Mouse (Mus musculus) midbrain, embryonic 13.5 days (tissue): Measurements from ENCODE around the gene Epha1. TPM values are rescaled to one million over a fixed set of nuclear protein-coding genes. Genes with fewer than 3 reads are reported as not detected.

Experiments used
- ATAC-seq: fragments of 200-750 bp; cut with Nextera tagmentation; 2 replicates; pipeline ENCODE4 v1.8.0; 2017; ENCODE audit warnings: mild to moderate bottlenecking, moderate TSS enrichment, moderate library complexity
- H3K27ac ChIP-seq: fragments of 300-500 bp; sonication (generic); 2 replicates; pipeline ENCODE4 v1.5.1; 2015; ENCODE audit warnings: inconsistent platforms, mild to moderate bottlenecking, moderate library complexity
- H3K27me3 ChIP-seq: fragments of 300-500 bp; sonication (generic); 2 replicates; pipeline ENCODE4 v1.6.1; 2015; ENCODE audit warnings: mild to moderate bottlenecking, inconsistent platforms
- H3K36me3 ChIP-seq: fragments of 300-500 bp; sonication (generic); 2 replicates; pipeline ENCODE4 v1.6.1; 2015; ENCODE audit warnings: mild to moderate bottlenecking, inconsistent platforms
- H3K4me1 ChIP-seq: fragments of 300-500 bp; sonication (generic); replicated peaks from 2 replicates; pipeline ENCODE4 v1.6.1; 2015; ENCODE audit warnings: inconsistent platforms
- H3K4me2 ChIP-seq: fragments of 300-500 bp; sonication (generic); replicated peaks from 2 replicates; pipeline ENCODE4 v1.6.1; 2015; ENCODE audit warnings: moderate library complexity, mild to moderate bottlenecking, inconsistent platforms
- H3K4me3 ChIP-seq: fragments of 300-500 bp; sonication (generic); replicated peaks from 2 replicates; pipeline ENCODE4 v1.5.1; 2015; ENCODE audit warnings: mild to moderate bottlenecking, inconsistent platforms
- H3K9ac ChIP-seq: fragments of 300-500 bp; sonication (generic); replicated peaks from 2 replicates; pipeline ENCODE4 v1.6.1; 2015; ENCODE audit warnings: mild to moderate bottlenecking, inconsistent platforms
- H3K9me3 ChIP-seq: fragments of 300-500 bp; sonication (generic); 2 replicates; pipeline ENCODE4 v1.6.1; 2016; ENCODE audit warnings: mild to moderate bottlenecking, inconsistent platforms
- WGBS: fragments of 180-500 bp; shearing (Covaris S2); methylation state at CpG from one replicate; pipeline ENCODE4 v1.1.7; 2015; 5-methylcytosine and 5-hydroxymethylcytosine counted together
- polyA plus RNA-seq: library from polyadenylated mRNA; unstranded; fragments of >200 nt; fragmentation: Nextera tagmentation; extraction: Ambion mirVana; gene quantifications from 2 replicates; pipeline ENCODE4 v1.2.1, GENCODE M21; 2015

Epha1 gene
- polyA plus RNA-seq, 1 experiment from 2014 or later: 0.24 TPM

DNA sequence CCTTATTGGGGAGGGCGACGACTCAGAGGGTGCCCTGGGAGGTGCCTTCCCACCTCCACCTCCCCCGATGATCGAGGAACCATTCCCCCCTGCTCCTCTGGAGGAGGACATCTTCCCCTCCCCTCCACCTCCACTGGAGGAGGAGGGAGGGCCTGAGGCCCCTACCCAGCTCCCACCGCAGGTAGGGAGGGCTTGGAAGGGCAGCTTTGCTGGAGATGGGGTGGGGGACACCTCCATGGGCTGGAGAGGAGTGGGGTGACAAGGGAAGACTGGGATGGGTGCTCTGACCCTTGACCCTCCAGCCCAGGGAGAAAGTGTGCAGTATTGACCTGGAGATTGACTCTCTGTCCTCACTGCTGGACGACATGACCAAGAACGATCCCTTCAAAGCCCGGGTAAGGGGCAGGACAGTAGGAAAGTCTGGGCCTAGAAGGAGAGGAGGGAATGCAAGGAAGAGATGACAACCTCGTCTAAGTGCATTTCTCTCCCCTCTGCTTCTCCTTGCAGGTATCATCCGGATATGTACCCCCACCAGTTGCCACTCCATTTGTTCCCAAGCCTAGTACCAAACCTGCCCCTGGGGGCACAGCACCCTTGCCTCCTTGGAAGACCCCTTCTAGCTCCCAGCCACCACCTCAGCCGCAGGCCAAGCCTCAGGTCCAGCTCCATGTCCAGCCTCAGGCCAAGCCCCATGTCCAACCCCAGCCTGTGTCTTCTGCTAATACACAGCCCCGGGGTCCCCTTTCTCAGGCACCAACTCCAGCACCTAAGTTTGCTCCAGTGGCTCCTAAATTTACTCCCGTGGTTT is 21.9 kb downstream of the Epha1 start:
- no peak for ATAC-seq
- no peaks in the 10 kb centered on the region for H3K27me3 ChIP-seq
- peaks cover 32% of the 10 kb centered on the region for H3K36me3 ChIP-seq
- WGBS: 43% methylated on average over 13 of the region's 13 CpGs
- peaks cover 50% of the 10 kb centered on the region for H3K4me1 ChIP-seq
- no peaks in the 10 kb centered on the region for H3K9me3 ChIP-seq
- no peak overlapping the region for H3K27ac ChIP-seq
- peak overlapping the region; percentile 90 for H3K4me2 ChIP-seq
- peak overlapping the region; percentile 78 for H3K4me3 ChIP-seq
- H3K9ac ChIP-seq: peak overlapping the region; percentile 86

DNA sequence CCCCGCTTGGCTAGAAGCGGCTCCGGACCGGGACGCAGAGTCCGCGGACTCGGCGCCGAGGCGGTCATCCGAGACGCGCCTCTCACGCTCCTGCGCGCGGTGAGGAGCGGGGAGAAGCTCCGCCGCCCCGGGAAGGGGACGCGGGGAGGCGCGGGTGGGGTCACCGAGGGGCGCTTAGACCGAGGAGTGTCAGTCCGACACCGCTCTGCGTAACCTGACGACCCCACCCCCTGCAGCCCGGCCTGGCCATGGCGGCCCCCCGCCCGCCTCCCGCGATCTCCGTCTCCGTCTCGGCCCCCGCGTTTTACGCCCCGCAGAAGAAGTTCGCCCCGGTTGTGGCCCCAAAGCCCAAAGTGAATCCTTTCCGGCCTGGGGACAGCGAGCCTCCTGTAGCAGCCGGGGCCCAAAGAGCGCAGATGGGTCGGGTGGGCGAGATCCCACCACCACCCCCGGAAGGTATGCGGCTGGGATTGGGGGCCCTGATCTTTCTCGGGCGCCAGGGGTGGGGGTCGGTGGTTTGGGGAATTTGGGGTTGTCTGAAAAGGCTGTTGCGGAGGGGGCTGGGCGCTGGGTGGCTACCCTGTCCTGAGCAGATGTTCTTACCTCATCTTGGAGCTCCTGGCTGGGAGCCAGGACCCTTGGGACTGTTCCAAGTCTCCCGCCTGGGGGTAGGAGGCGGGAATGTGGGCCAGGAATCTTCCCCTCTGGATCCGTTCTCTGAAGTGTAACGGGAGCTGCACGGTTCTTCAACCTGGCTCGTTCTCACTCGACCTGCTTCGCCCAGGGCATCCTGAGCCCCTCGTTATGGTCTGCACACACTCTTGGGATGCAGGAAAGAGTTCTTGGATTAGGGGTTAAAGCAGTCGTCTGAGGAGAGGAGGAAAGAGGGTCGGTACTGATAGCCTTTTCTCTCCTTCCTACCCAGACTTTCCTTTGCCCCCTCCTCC is 22.8 kb downstream of the Epha1 start:
- H3K9me3 ChIP-seq: no peaks in the 10 kb centered on the region
- ATAC-seq: peak; percentile 70
- peak overlapping the region; percentile 90 for H3K4me2 ChIP-seq
- 0 out of 2 replicates have a peak, but pooled peaks cover 24% of the 10 kb centered on the region for H3K36me3 ChIP-seq
- no peaks in the 10 kb centered on the region for H3K27me3 ChIP-seq
- peak overlapping the region; percentile 87 for H3K27ac ChIP-seq
- H3K4me3 ChIP-seq: peak overlapping the region; percentile 78
- WGBS: under 1% methylated on average over 70 of the region's 72 CpGs
- H3K4me1 ChIP-seq: peaks cover 50% of the 10 kb centered on the region
- H3K9ac ChIP-seq: peak overlapping the region; percentile 86

GRCm38 (mm10) chr6:42349426-42350020 is 23.5 kb downstream of the Epha1 start, which contains the start of gene Zyx:
TSS of gene Zyx (plus strand) at chr6:42349630.
- Histone ChIP-seq H3K27me3 (no peaks in the 10 kb centered on the region), H3K4me1 (peaks cover 45% of the 10 kb centered on the region), H3K4me3 (peak within 1 kb of the TSS; percentile 78), H3K27ac (peak within 1 kb of the TSS; percentile 87), H3K36me3 (0 out of 2 replicates have a peak, but pooled peaks cover 18% of the 10 kb centered on the region), H3K9me3 (no peaks in the 10 kb centered on the region), H3K9ac (peak within 1 kb of the TSS; percentile 86), H3K4me2 (peak within 1 kb of the TSS; percentile 90)
- peak; percentile 93 for ATAC-seq
- under 1% methylated on average over 27 of the region's 36 CpGs for WGBS

- H3K9me3 ChIP-seq: no peaks in the 10 kb centered on the region
- H3K4me3 ChIP-seq: peak overlapping the region; percentile 78
- no peaks in the 10 kb centered on the region for H3K27me3 ChIP-seq
- peaks cover 40% of the 10 kb centered on the region for H3K4me1 ChIP-seq
- 0 out of 2 replicates have a peak, but pooled peaks cover 15% of the 10 kb centered on the region for H3K36me3 ChIP-seq
- 1% methylated on average over 11 of the region's 11 CpGs for WGBS
- peak overlapping the region; percentile 90 for H3K4me2 ChIP-seq
- peak overlapping the region; percentile 87 for H3K27ac ChIP-seq
- H3K9ac ChIP-seq: peak overlapping the region; percentile 86
- peak; percentile 13; the same call in 1 of the 2 replicates for ATAC-seq
Measured at GRCm38 (mm10) chr6:42349006-42349425, 24.1 kb downstream of the Epha1 start.

GRCm38 (mm10) chr6:42348281-42349005 is 24.6 kb downstream of the Epha1 start:
- WGBS: 37% methylated on average over 12 of the region's 12 CpGs
- H3K36me3 ChIP-seq: 0 out of 2 replicates have a peak, but pooled peaks cover 15% of the 10 kb centered on the region
- peak overlapping the region; percentile 78; the same call in 1 of the 2 replicates for H3K4me3 ChIP-seq
- no peak overlapping the region for H3K9ac ChIP-seq
- H3K27me3 ChIP-seq: no peaks in the 10 kb centered on the region
- ATAC-seq: no peak
- H3K4me1 ChIP-seq: peaks cover 34% of the 10 kb centered on the region
- H3K9me3 ChIP-seq: no peaks in the 10 kb centered on the region
- peak overlapping the region; percentile 90 for H3K4me2 ChIP-seq
- no peak overlapping the region for H3K27ac ChIP-seq

DNA sequence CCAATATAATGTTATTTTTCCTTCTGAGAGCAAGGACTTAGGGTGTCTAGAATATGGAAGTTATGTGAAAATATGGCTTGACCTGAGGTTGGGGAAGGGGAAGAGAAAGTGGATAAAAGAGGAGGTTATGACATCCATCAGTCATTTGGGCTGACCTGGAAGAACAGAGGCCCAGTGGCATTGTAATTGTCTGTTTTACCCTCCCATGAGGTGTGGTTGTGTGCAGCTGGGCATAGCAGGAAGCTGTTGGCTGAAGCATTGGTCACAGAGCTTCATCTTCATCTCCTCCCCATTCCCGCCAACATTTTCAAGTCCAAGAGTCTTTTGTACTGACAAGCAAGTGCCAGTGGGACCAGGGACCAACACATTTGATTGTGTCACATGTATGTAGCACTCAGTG is 28.8 kb downstream of the Epha1 start:
- WGBS: 85% methylated on average over 1 of the region's 1 CpGs
- no peak overlapping the region for H3K27ac ChIP-seq
- H3K27me3 ChIP-seq: no peaks in the 10 kb centered on the region
- peaks cover 9% of the 10 kb centered on the region for H3K4me1 ChIP-seq
- ATAC-seq: no peak
- H3K9ac ChIP-seq: no peak overlapping the region
- no peak overlapping the region for H3K4me2 ChIP-seq
- no peaks in the 10 kb centered on the region for H3K36me3 ChIP-seq
- H3K9me3 ChIP-seq: no peaks in the 10 kb centered on the region
- H3K4me3 ChIP-seq: no peak overlapping the region

GRCm38 (mm10) chr6:42343361-42344120 is 29.5 kb downstream of the Epha1 start:
- Histone ChIP-seq H3K27me3 (no peaks in the 10 kb centered on the region), H3K9ac (no peak overlapping the region), H3K4me1 (peaks cover 2% of the 10 kb centered on the region), H3K36me3 (no peaks in the 10 kb centered on the region), H3K4me2 (no peak overlapping the region), H3K9me3 (no peaks in the 10 kb centered on the region), H3K27ac (no peak overlapping the region), H3K4me3 (no peak overlapping the region)
- no peak for ATAC-seq
- WGBS: 94% methylated on average over 9 of the region's 9 CpGs

DNA sequence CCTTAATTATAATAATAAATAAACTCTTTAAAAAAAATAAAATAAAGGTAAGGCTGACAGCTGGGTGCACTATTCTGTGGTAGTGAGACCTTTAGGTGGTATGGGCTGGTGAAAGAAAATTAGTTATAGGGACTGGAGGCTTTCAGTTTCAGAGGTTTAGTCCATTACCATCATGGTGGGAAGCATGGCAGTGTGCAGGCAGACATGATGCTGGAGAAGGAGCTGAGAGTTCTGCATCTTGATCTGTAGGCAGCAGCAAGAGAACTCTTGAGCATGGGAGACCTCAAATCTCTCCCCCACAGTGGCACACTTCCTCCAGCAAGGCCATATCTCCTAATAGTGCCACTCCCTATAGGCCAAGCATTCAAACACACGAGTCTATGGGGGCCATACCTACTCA is 30.9 kb downstream of the Epha1 start:
- H3K4me3 ChIP-seq: no peak overlapping the region
- H3K4me1 ChIP-seq: no peaks in the 10 kb centered on the region
- H3K27ac ChIP-seq: no peak overlapping the region
- H3K9me3 ChIP-seq: no peaks in the 10 kb centered on the region
- H3K27me3 ChIP-seq: no peaks in the 10 kb centered on the region
- WGBS: 79% methylated on average over 1 of the region's 1 CpGs
- H3K4me2 ChIP-seq: no peak overlapping the region
- no peak for ATAC-seq
- H3K9ac ChIP-seq: no peak overlapping the region
- no peaks in the 10 kb centered on the region for H3K36me3 ChIP-seq

DNA sequence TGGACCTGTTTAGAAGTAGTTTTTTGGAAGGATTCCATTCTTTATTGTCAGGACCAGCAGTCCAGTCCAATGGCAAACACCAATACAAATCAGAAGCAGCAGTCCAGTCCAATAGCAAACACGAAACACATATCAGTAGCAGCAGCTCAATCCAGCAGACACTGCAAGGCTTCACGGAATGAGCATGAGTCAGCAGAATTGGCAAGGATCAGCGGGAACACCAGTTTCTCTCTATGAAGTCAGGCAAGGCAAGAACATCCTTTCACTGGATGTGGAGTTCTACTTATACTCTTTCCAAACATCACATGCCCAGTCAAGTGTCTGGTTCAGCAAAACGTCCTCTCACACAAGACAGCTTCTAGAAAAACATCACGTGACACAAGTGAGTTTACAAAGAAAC is 33.1 kb downstream of the Epha1 start:
- no peaks in the 10 kb centered on the region for H3K9me3 ChIP-seq

DNA sequence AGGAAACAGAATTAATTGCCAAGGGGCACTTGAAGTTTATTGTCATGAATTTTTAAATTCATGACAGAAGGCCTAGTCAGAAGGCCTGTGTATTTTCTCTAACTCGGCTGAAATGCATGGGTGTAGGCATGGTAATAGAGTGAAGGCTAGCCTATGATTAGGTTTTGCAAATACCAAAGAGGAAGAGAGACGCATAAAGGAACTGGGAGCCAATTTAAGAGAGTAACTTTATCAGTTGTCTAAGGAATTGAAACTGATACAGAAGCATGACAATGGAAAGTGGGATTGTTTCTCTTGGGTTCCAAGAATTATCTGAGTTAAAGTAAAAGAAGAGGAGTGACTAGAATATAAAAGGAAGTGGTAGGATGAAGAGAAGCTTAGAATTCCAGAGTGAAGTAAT is 33.9 kb downstream of the Epha1 start:
- ATAC-seq: no peak
- Histone ChIP-seq H3K27ac (no peak overlapping the region), H3K4me3 (no peak overlapping the region), H3K4me2 (no peak overlapping the region), H3K9me3 (no peaks in the 10 kb centered on the region), H3K4me1 (no peaks in the 10 kb centered on the region), H3K36me3 (no peaks in the 10 kb centered on the region), H3K9ac (no peak overlapping the region), H3K27me3 (no peaks in the 10 kb centered on the region)
- 92% methylated on average over 2 of the region's 2 CpGs for WGBS

More for the DNA sequence above, 33.1 kb downstream of the Epha1 start:
- H3K9ac ChIP-seq: no peak overlapping the region
- H3K27me3 ChIP-seq: no peaks in the 10 kb centered on the region
- H3K36me3 ChIP-seq: no peaks in the 10 kb centered on the region
- 82% methylated on average over 5 of the region's 5 CpGs for WGBS
- no peaks in the 10 kb centered on the region for H3K4me1 ChIP-seq
- ATAC-seq: no peak
- no peak overlapping the region for H3K27ac ChIP-seq
- no peak overlapping the region for H3K4me2 ChIP-seq
- H3K4me3 ChIP-seq: no peak overlapping the region
